Mouse (Mus musculus) heart, postnatal 0 days (tissue): ENCODE results near the gene Hoxa11. TPM values are rescaled to one million over a fixed set of nuclear protein-coding genes. Genes with fewer than 3 reads are reported as not detected.
A peak's percentile ranks its signal among the peaks of the same experiment; 100 is the strongest.

Experiments
- ATAC-seq: fragments of 200-750 bp; cut with Nextera tagmentation; 2 replicates; pipeline ENCODE4 v1.8.0; 2017; ENCODE audit warnings: low read depth, moderate number of reproducible peaks, moderate library complexity; ENCODE audit not compliant: insufficient read depth
- DNase-seq: peaks from one replicate; pipeline ENCODE4 v3.0.0-alpha.2; 2016; ENCODE audit warnings: low spot score
- H3K27ac ChIP-seq: fragments of 300-500 bp; sonication (generic); 2 replicates; pipeline ENCODE4 v1.5.1; 2014; ENCODE audit warnings: low read depth, mild to moderate bottlenecking
- H3K27me3 ChIP-seq: fragments of 300-500 bp; sonication (generic); 2 replicates; pipeline ENCODE4 v1.6.1; 2014; ENCODE audit warnings: low read length, mixed read lengths; ENCODE audit not compliant: control insufficient read depth, insufficient read depth
- H3K36me3 ChIP-seq: fragments of 300-500 bp; sonication (generic); replicated peaks from 2 replicates; pipeline ENCODE4 v1.6.1; 2014; ENCODE audit warnings: low read length, mixed read lengths; ENCODE audit not compliant: control insufficient read depth, insufficient read depth
- H3K4me1 ChIP-seq: fragments of 300-500 bp; sonication (generic); 2 replicates; pipeline ENCODE4 v1.6.1; 2014; ENCODE audit warnings: antibody characterized with exemption; ENCODE audit not compliant: control insufficient read depth, insufficient read depth
- H3K4me2 ChIP-seq: fragments of 300-500 bp; sonication (generic); 2 replicates; pipeline ENCODE4 v1.6.1; 2014; ENCODE audit warnings: low read depth, mild to moderate bottlenecking, low read length, moderate library complexity
- H3K4me3 ChIP-seq: fragments of 300-500 bp; sonication (generic); 2 replicates; pipeline ENCODE4 v1.5.1; 2014; ENCODE audit warnings: low read depth, low read length
- H3K9ac ChIP-seq: fragments of 300-500 bp; sonication (generic); replicated peaks from 2 replicates; pipeline ENCODE4 v1.6.1; 2014; ENCODE audit warnings: low read depth, low read length, mixed read lengths
- H3K9me3 ChIP-seq: fragments of 300-500 bp; sonication (generic); replicated peaks from 2 replicates; pipeline ENCODE4 v1.6.1; 2016; ENCODE audit warnings: low read length; ENCODE audit not compliant: control insufficient read depth
- CTCF ChIP-seq: IDR thresholded peaks from 2 replicates; pipeline ENCODE4 v1.5.1; 2016; ENCODE audit warnings: antibody characterized with exemption, control low read depth, low read depth
- EP300 ChIP-seq: IDR thresholded peaks from 2 replicates; pipeline ENCODE4 v1.6.1; 2016; ENCODE audit warnings: antibody characterized with exemption, low read depth
- WGBS: fragments of 180-500 bp; shearing (Covaris S2); extraction: QIAGEN DNeasy Blood & Tissue Kit; methylation state at CpG from one replicate; pipeline ENCODE4 v1.1.7; 2014; 5-methylcytosine and 5-hydroxymethylcytosine counted together
- polyA plus RNA-seq: library from polyadenylated mRNA; unstranded; fragments of >200 nt; fragmentation: Nextera tagmentation; extraction: Ambion mirVana; gene quantifications from 2 replicates; pipeline ENCODE4 v1.2.1, GENCODE M21; 2015
- total RNA-seq: library from RNA; depleted of rRNA; stranded (reverse); fragments of >200 nt; gene quantifications from 2 replicates; pipeline ENCODE4 v1.2.3, GENCODE M21; 2014; ENCODE audit warnings: low replicate concordance

The Hoxa11 gene
- total and polyA plus RNA-seq, 2 experiments from 2014 or later: 0.11 TPM; not detected in 1

GRCm38 (mm10) chr6:52222729-52223128 lies 22.9 kb downstream of the Hoxa11 start:
- no peak overlapping the region for H3K4me3 ChIP-seq
- TF ChIP-seq EP300 (no peak), CTCF (no peak)
- H3K36me3 ChIP-seq: no peaks in the 10 kb centered on the region
- H3K4me1 ChIP-seq: no peaks in the 10 kb centered on the region
- no peak overlapping the region for H3K4me2 ChIP-seq
- no peak overlapping the region for H3K9ac ChIP-seq
- no peak for ATAC-seq
- H3K9me3 ChIP-seq: no peaks in the 10 kb centered on the region
- no peak overlapping the region for H3K27ac ChIP-seq
- H3K27me3 ChIP-seq: peaks cover 100% of the 10 kb centered on the region
- WGBS: 21% methylated on average over 13 of the region's 13 CpGs
- DNase-seq: no peak

- no peak for DNase-seq
- Histone ChIP-seq H3K27me3 (peaks cover 100% of the 10 kb centered on the region), H3K4me3 (peak overlapping the region; percentile 49), H3K9me3 (no peaks in the 10 kb centered on the region), H3K27ac (no peak overlapping the region), H3K9ac (no peak overlapping the region), H3K4me1 (no peaks in the 10 kb centered on the region), H3K4me2 (peak overlapping the region; percentile 70), H3K36me3 (no peaks in the 10 kb centered on the region)
- ATAC-seq: peak; percentile 12; the same call in 1 of the 2 replicates
- 13% methylated on average over 21 of the region's 21 CpGs for WGBS
- no peak for TF ChIP-seq CTCF
- TF ChIP-seq EP300: no peak
Observed at GRCm38 (mm10) chr6:52221993-52222685, 23.5 kb downstream of the Hoxa11 start.

DNA sequence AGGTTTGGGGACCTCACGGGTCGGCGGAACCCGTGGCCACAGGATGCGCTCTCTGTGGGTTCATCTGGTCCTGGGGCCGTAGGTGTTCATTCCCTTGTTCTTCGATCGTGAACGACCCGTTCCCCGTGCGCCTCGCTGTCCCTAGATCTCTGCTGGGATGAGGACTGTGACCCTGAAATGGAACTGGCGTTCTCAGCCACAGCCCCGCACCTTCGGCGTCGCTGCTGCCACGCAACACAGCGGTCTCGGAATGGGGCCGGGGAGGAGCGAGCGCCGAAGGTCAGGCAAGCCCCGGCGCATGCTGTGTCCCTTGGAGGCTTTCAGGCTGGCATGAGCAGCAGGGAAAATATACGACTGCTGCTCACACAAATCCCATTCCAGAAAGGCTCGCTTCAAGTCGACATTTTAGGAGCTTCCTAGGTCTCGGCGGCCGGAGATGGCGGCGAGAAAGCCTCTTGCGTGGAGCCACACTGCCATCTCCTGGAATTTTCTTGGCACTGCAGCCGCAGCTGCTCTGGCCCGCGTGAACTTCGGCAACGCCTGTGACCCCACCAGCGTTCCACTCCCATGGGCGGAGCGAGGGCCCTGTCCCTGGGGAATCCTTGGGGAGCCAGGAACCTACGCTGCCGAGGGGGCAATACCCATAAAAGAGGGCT lies 24.1 kb downstream of the Hoxa11 start, which contains the start of gene Hoxa7:
Hoxa7 (minus strand) TSS at position 518 of the 656 bp plus-strand sequence.
- peaks cover 100% of the 10 kb centered on the region for H3K27me3 ChIP-seq
- TF ChIP-seq EP300 (no peak), CTCF (peak; percentile 91)
- H3K4me3 ChIP-seq: peak within 1 kb of the TSS; percentile 49
- ATAC-seq (peak; percentile 73), DNase-seq (peak; percentile 73)
- H3K9ac ChIP-seq: no peak within 1 kb of the TSS
- peak within 1 kb of the TSS; percentile 70 for H3K4me2 ChIP-seq
- no peaks in the 10 kb centered on the region for H3K9me3 ChIP-seq
- H3K27ac ChIP-seq: no peak within 1 kb of the TSS
- no peaks in the 10 kb centered on the region for H3K4me1 ChIP-seq
- no peaks in the 10 kb centered on the region for H3K36me3 ChIP-seq
- WGBS: 1% methylated on average over 46 of the region's 46 CpGs

DNA sequence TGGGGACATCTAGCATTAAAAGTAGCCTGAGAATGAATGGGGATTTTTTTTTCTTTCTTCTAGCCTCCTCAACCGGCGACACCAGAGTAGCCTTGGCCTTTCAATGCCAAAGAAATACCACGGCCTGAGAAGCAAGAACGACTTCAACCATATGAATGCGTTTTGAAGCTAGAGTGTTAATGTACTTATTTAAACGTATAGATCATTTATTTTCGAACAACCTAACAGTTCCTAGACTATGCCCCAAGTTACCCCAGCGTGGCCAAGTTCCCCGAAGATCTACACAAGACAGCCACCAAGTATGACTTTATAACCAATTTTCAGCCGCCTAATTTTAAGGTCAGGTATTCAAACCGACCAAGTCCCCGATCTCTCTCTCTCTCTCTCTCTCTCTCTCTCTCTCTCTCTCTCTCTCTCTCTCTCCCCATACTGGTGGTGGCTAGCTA lies 24.7 kb downstream of the Hoxa11 start:
- ATAC-seq: no peak
- Histone ChIP-seq H3K27ac (no peak overlapping the region), H3K4me1 (no peaks in the 10 kb centered on the region), H3K27me3 (peaks cover 100% of the 10 kb centered on the region), H3K9ac (no peak overlapping the region), H3K4me3 (peak overlapping the region; percentile 49), H3K4me2 (peak overlapping the region; percentile 70), H3K9me3 (no peaks in the 10 kb centered on the region), H3K36me3 (no peaks in the 10 kb centered on the region)
- no peak for DNase-seq
- TF ChIP-seq CTCF (no peak), EP300 (no peak)
- WGBS: 13% methylated on average over 12 of the region's 12 CpGs

- Histone ChIP-seq H3K4me2 (no peak overlapping the region), H3K27me3 (peaks cover 100% of the 10 kb centered on the region), H3K36me3 (no peaks in the 10 kb centered on the region), H3K9me3 (no peaks in the 10 kb centered on the region), H3K27ac (no peak overlapping the region), H3K4me3 (no peak overlapping the region), H3K9ac (no peak overlapping the region), H3K4me1 (no peaks in the 10 kb centered on the region)
- DNase-seq (no peak), ATAC-seq (no peak)
- TF ChIP-seq EP300 (no peak), CTCF (no peak)
- 28% methylated on average over 32 of the region's 32 CpGs for WGBS
Observed at GRCm38 (mm10) chr6:52220003-52220864, 25.4 kb downstream of the Hoxa11 start.
